In the genomic region with DNA sequence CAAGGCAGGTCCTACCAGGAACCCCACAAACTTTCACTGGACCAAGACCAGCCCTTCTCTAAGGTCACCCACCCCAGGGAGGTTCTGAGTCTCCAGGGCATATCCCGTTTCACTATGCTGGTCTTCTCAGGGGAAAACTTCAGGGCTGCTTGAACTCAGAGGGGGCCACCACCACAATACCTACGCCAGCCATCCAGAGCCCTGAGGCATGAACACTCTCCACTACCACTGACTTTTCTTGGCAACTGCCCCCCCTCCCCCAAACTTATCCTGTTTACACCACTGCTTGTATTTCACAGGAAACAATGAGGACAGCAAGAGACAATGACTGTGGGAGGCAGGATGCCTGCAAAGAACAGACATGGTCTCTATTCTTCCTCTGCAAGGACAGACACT, we compare ENCODE assay signal across 8 mouse cellular contexts. TPM values are rescaled to one million over a fixed set of nuclear protein-coding genes. Genes with fewer than 3 reads are reported as not detected.
A peak's percentile ranks its signal among the peaks of the same experiment; 100 is the strongest.
DNase-seq lines count a peak whose midpoint lies in the region; ATAC-seq and TF ChIP-seq lines count a peak whose summit lies in the region.

No protein-coding gene starts in this region.

- TF ChIP-seq CTCF in spleen, adult 2 months (IDR thresholded peaks at IDR 0.05; ENCODE audit: extremely low read depth, insufficient read depth, insufficient read length, insufficient replicate concordance): no peak

- no peak for DNase-seq in spleen, adult 2 months (ENCODE audit: low read depth in 1 of 2, low spot score in 2 of 2)
- no peak for DNase-seq in spleen, adult 18-20 months
- DNase-seq in heart, adult 8-10 months (ENCODE audit: low spot score): peak; percentile 71
- DNase-seq in lung, postnatal 36 days: peak; percentile 87
- DNase-seq in cerebellum, postnatal 10 days: no peak
- DNase-seq in urinary bladder, postnatal 14 days (ENCODE audit: low spot score): no peak
- DNase-seq in spleen, adult 12 weeks (ENCODE audit: low spot score): no peak

- no peaks in the 10 kb centered on the region for H3K36me3 ChIP-seq in spleen, adult 2 months (ENCODE audit: control insufficient read depth, insufficient read depth, low read length)
- no peaks in the 10 kb centered on the region for H3K36me3 ChIP-seq in kidney, embryonic 14.5 days (ENCODE audit: control insufficient read depth, insufficient read depth, low read length)

- H3K4me2 ChIP-seq in kidney, embryonic 14.5 days (replicated peaks; ENCODE audit: low read depth, low read length): no peak overlapping the region; the same call in 1 of the 2 replicates

- no peak overlapping the region for H3K4me3 ChIP-seq in spleen, adult 2 months (ENCODE audit: extremely low read depth, insufficient read depth, insufficient read length)
- H3K4me3 ChIP-seq in kidney, embryonic 14.5 days (ENCODE audit: low read length): no peak overlapping the region

- no peaks in the 10 kb centered on the region for H3K9me3 ChIP-seq in kidney, embryonic 14.5 days (ENCODE audit: control insufficient read depth, low read length)

- H3K27me3 ChIP-seq in spleen, adult 2 months (ENCODE audit: control insufficient read depth, insufficient read depth, low read length): no peaks in the 10 kb centered on the region
- H3K27me3 ChIP-seq in kidney, embryonic 14.5 days (ENCODE audit: control insufficient read depth, insufficient read depth, low read length): no peaks in the 10 kb centered on the region

- ATAC-seq in kidney, embryonic 14.5 days (ENCODE audit: low FRiP score, low TSS enrichment): 0 out of 2 replicates have a peak, but pooled peaks have one; percentile 3

- peaks cover 74% of the 10 kb centered on the region for H3K4me1 ChIP-seq in spleen, adult 2 months (ENCODE audit: control insufficient read depth, insufficient read depth, insufficient read length)
- H3K4me1 ChIP-seq in kidney, embryonic 14.5 days (ENCODE audit: control insufficient read depth, insufficient read depth, low read length): peaks cover 81% of the 10 kb centered on the region

- H3K27ac ChIP-seq in spleen, adult 2 months (ENCODE audit: insufficient read depth, low read length): peak overlapping the region; percentile 75
- H3K27ac ChIP-seq in kidney, embryonic 14.5 days (ENCODE audit: low read depth, low read length): peak overlapping the region; percentile 77

- no peak for TF ChIP-seq POLR2A in spleen, adult 2 months (IDR thresholded peaks at IDR 0.05; ENCODE audit: low read depth, low read length)

- H3K9ac ChIP-seq in kidney, embryonic 14.5 days (ENCODE audit: low read depth, low read length): no peak overlapping the region

- WGBS in spleen, adult 2 months: 20% methylated on average over 2 of the region's 2 CpGs
- WGBS in kidney, embryonic 14.5 days: 8% methylated on average over 2 of the region's 2 CpGs

RNA-seq across cellular contexts. Expression of a gene that starts 7.6 kb away (rescaled TPM):
- 60.0 and 65.4 TPM in 2 replicates for polyA plus RNA-seq in spleen, adult 2 months (2012; rRNA removed)
- total RNA-seq in heart, adult 8-10 months (2022): 10 to 100 TPM in 2 of 4 experiments, 1 to 10 TPM in 2; 9.8 to 18.6 (median 10.8) TPM
- 67.4 and 118 TPM in 2 replicates for polyA plus RNA-seq in kidney, embryonic 14.5 days (2014; fragmentation: Nextera tagmentation; extraction: Ambion mirVana)

RNA-seq across cellular contexts. Expression of a gene that starts 54.6 kb away (rescaled TPM):
- 10.5 and 22.1 TPM in 2 replicates for polyA plus RNA-seq in spleen, adult 2 months (2012; rRNA removed)
- 10 to 100 TPM; 24.7 to 39.2 (median 28.2) TPM for total RNA-seq in heart, adult 8-10 months (2022)
- 108 and 112 TPM in 2 replicates for polyA plus RNA-seq in kidney, embryonic 14.5 days (2014; fragmentation: Nextera tagmentation; extraction: Ambion mirVana)

Comparison
In these comparisons a context has a peak if more than half of its experiments do, and no peak if none do; other contexts are left out.
1. DNase-seq: peak in heart, adult 8-10 months (single experiment) and lung, postnatal 36 days (single experiment); none in spleen, adult 2 months (0 of 2), spleen, adult 18-20 months (0 of 2), cerebellum, postnatal 10 days (0 of 2), urinary bladder, postnatal 14 days (single experiment) and spleen, adult 12 weeks (single experiment).